Mouse (Mus musculus): ENCODE measurements around the gene Cpne7.

- no peak for TF ChIP-seq CTCF (IDR thresholded peaks at IDR 0.05; ENCODE audit: borderline replicate concordance, insufficient read depth, low read depth, low read length)
- no peak for TF ChIP-seq POLR2A (IDR thresholded peaks at IDR 0.05; ENCODE audit: borderline replicate concordance, insufficient read depth, low read length)
Observed at GRCm38 (mm10) chr8:123077213-123077612, 40.0 kb upstream of the Cpne7 start.

All from cerebellum, adult 2 months (tissue).